Mouse (Mus musculus): ENCODE measurements around the gene Prss33. TPM values are rescaled to one million over a fixed set of nuclear protein-coding genes. Genes with fewer than 3 reads are reported as not detected.

Gene Prss33
- polyA plus RNA-seq, 1 experiment from 2014 or later = not detected

DNA sequence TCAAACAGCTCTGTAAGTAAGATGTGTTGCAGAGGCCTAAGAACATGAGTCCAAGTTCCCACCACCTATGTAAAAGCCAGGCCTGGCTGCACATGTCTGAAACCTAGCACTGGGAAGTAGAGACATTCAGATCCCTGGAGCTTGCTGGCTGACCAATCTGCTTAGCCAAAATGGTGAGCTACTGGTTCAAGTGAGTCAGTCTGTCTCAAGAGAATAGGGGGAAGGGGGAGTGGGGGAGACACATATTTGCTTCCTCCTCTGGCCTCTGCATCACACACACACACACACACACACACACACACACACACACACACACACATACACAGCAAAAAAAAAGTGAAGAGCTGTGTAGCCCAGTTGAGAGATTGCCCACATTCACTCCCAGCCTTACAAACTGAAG, 52.5 kb downstream of the Prss33 start:
- peaks cover 13% of the 10 kb centered on the region for H3K4me1 ChIP-seq (replicated peaks)
- no peak for ATAC-seq (ENCODE audit: insufficient read depth)
- H3K4me2 ChIP-seq = no peak overlapping the region
- H3K9ac ChIP-seq = no peak overlapping the region
- H3K36me3 ChIP-seq (replicated peaks) = no peaks in the 10 kb centered on the region
- H3K27ac ChIP-seq (replicated peaks) = no peak overlapping the region
- peaks cover 12% of the 10 kb centered on the region for H3K27me3 ChIP-seq
- H3K9me3 ChIP-seq (replicated peaks) = no peaks in the 10 kb centered on the region
- no peak overlapping the region for H3K4me3 ChIP-seq (replicated peaks)

Small RNA genes lying within 50 kb of the gene (microRNA-seq; reads per million reads assigned to microRNA genes)
- gene Mir5125 = 1.0 reads per million

Other genes starting within 250 kb of the Prss33 start
- 1.3 and 1.8 TPM in 2 replicates for gene Zfp13, start 236.6 kb downstream of the Prss33 start, polyA plus RNA-seq (2015; fragmentation: Nextera tagmentation; extraction: Ambion mirVana)
- gene Zscan10, start 235.2 kb downstream of the Prss33 start, polyA plus RNA-seq (2015; fragmentation: Nextera tagmentation; extraction: Ambion mirVana) = 0.16 TPM in 1 of 2 replicates, not detected in the other
- gene Mmp25, start 190.8 kb downstream of the Prss33 start, polyA plus RNA-seq (2015; fragmentation: Nextera tagmentation; extraction: Ambion mirVana) = 0.40 and 0.64 TPM in 2 replicates
- 0.13 TPM in 1 of 2 replicates, not detected in the other for gene Bicdl2, start 175.6 kb downstream of the Prss33 start, polyA plus RNA-seq (2015; fragmentation: Nextera tagmentation; extraction: Ambion mirVana)
- gene Hcfc1r1, start 162.5 kb downstream of the Prss33 start, polyA plus RNA-seq (2015; fragmentation: Nextera tagmentation; extraction: Ambion mirVana) = 20.2 and 23.5 TPM in 2 replicates
- gene Thoc6, start 162.2 kb downstream of the Prss33 start, polyA plus RNA-seq (2015; fragmentation: Nextera tagmentation; extraction: Ambion mirVana) = 19.7 and 22.4 TPM in 2 replicates
- gene Tnfrsf12a, start 158.6 kb downstream of the Prss33 start, polyA plus RNA-seq (2015; fragmentation: Nextera tagmentation; extraction: Ambion mirVana) = 5.8 and 6.4 TPM in 2 replicates
- gene Cldn6, start 156.8 kb downstream of the Prss33 start, polyA plus RNA-seq (2015; fragmentation: Nextera tagmentation; extraction: Ambion mirVana) = 0.89 and 2.0 TPM in 2 replicates
- gene Cldn9, start 152.0 kb downstream of the Prss33 start, polyA plus RNA-seq (2015; fragmentation: Nextera tagmentation; extraction: Ambion mirVana) = not detected in 2 replicates
- gene 1520401A03Rik, start 113.3 kb downstream of the Prss33 start, polyA plus RNA-seq (2015; fragmentation: Nextera tagmentation; extraction: Ambion mirVana) = 0.10 and 0.15 TPM in 2 replicates
- 28.8 and 34.7 TPM in 2 replicates for gene Pkmyt1, start 109.7 kb downstream of the Prss33 start, polyA plus RNA-seq (2015; fragmentation: Nextera tagmentation; extraction: Ambion mirVana)
- gene Paqr4, start 95.2 kb downstream of the Prss33 start, polyA plus RNA-seq (2015; fragmentation: Nextera tagmentation; extraction: Ambion mirVana) = 7.9 and 8.0 TPM in 2 replicates
- gene Kremen2, start 90.2 kb downstream of the Prss33 start, polyA plus RNA-seq (2015; fragmentation: Nextera tagmentation; extraction: Ambion mirVana) = not detected in 2 replicates
- gene Flywch1, start 64.5 kb downstream of the Prss33 start, polyA plus RNA-seq (2015; fragmentation: Nextera tagmentation; extraction: Ambion mirVana) = 9.4 and 12.1 TPM in 2 replicates
- gene Flywch2, start 50.0 kb downstream of the Prss33 start, polyA plus RNA-seq (2015; fragmentation: Nextera tagmentation; extraction: Ambion mirVana) = 0.93 and 0.94 TPM in 2 replicates
- 167 and 170 TPM in 2 replicates for gene Srrm2, start 45.5 kb downstream of the Prss33 start, polyA plus RNA-seq (2015; fragmentation: Nextera tagmentation; extraction: Ambion mirVana)
- 388 and 452 TPM in 2 replicates for gene Elob, start 6.9 kb downstream of the Prss33 start, polyA plus RNA-seq (2015; fragmentation: Nextera tagmentation; extraction: Ambion mirVana)
- gene Prss32, start 7.8 kb upstream of the Prss33 start, polyA plus RNA-seq (2015; fragmentation: Nextera tagmentation; extraction: Ambion mirVana) = not detected in 2 replicates
- gene Prss41, start 8.1 kb upstream of the Prss33 start, polyA plus RNA-seq (2015; fragmentation: Nextera tagmentation; extraction: Ambion mirVana) = 0.10 TPM in 1 of 2 replicates, not detected in the other
- not detected in 2 replicates for gene Prss21, start 32.0 kb upstream of the Prss33 start, polyA plus RNA-seq (2015; fragmentation: Nextera tagmentation; extraction: Ambion mirVana)
- gene Dcpp1, start 44.8 kb upstream of the Prss33 start, polyA plus RNA-seq (2015; fragmentation: Nextera tagmentation; extraction: Ambion mirVana) = not detected in 2 replicates
- gene Dcpp2, start 44.8 kb upstream of the Prss33 start, polyA plus RNA-seq (2015; fragmentation: Nextera tagmentation; extraction: Ambion mirVana) = not detected in 2 replicates
- not detected in 2 replicates for gene Dcpp3, start 81.4 kb upstream of the Prss33 start, polyA plus RNA-seq (2015; fragmentation: Nextera tagmentation; extraction: Ambion mirVana)
- gene Sbp, start 105.6 kb upstream of the Prss33 start, polyA plus RNA-seq (2015; fragmentation: Nextera tagmentation; extraction: Ambion mirVana) = not detected in 2 replicates
- gene Sbpl, start 119.2 kb upstream of the Prss33 start, polyA plus RNA-seq (2015; fragmentation: Nextera tagmentation; extraction: Ambion mirVana) = not detected in 2 replicates
- 0.14 TPM in 1 of 2 replicates, not detected in the other for gene Prss30, start 144.5 kb upstream of the Prss33 start, polyA plus RNA-seq (2015; fragmentation: Nextera tagmentation; extraction: Ambion mirVana)
- not detected in 2 replicates for gene Prss22, start 162.0 kb upstream of the Prss33 start, polyA plus RNA-seq (2015; fragmentation: Nextera tagmentation; extraction: Ambion mirVana)
- not detected in 2 replicates for gene Prss27, start 202.1 kb upstream of the Prss33 start, polyA plus RNA-seq (2015; fragmentation: Nextera tagmentation; extraction: Ambion mirVana)
- gene Kctd5, start 237.4 kb upstream of the Prss33 start, polyA plus RNA-seq (2015; fragmentation: Nextera tagmentation; extraction: Ambion mirVana) = 12.6 TPM in 2 replicates

Data from liver, embryonic 15.5 days (tissue).